Mouse (Mus musculus): ENCODE results near the gene Socs3.

The Socs3 gene

GRCm38 (mm10) chr11:117969945-117970872 lies at the start of gene Socs3:
TSS of gene Socs3 (minus strand) at chr11:117970047.
- peak; percentile 97 for DNase-seq (ENCODE audit: low spot score in 2 of 2)

GRCm38 (mm10) chr11:118018328-118018727 lies 48.5 kb upstream of the Socs3 start:
- no peak for DNase-seq (ENCODE audit: low spot score in 2 of 2)

- DNase-seq (ENCODE audit: low spot score in 2 of 2), result no peak
These were observed 45.7 kb upstream of the Socs3 start for GRCm38 (mm10) chr11:118015381-118016145.

- no peak for DNase-seq (ENCODE audit: low spot score in 2 of 2)
These were observed 44.6 kb upstream of the Socs3 start for GRCm38 (mm10) chr11:118014391-118014995.

GRCm38 (mm10) chr11:118013339-118013738 lies 43.5 kb upstream of the Socs3 start:
- no peak for DNase-seq (ENCODE audit: low spot score in 2 of 2)

- DNase-seq (ENCODE audit: low spot score in 2 of 2), result no peak
These were observed 42.7 kb upstream of the Socs3 start for GRCm38 (mm10) chr11:118012595-118012994.

GRCm38 (mm10) chr11:118009865-118010571 lies 40.2 kb upstream of the Socs3 start:
- DNase-seq (ENCODE audit: low spot score in 2 of 2), result no peak

GRCm38 (mm10) chr11:118008843-118009242 lies 39.0 kb upstream of the Socs3 start:
- DNase-seq (ENCODE audit: low spot score in 2 of 2), result no peak

- no peak for DNase-seq (ENCODE audit: low spot score in 2 of 2)
These were observed 38.4 kb upstream of the Socs3 start for GRCm38 (mm10) chr11:118008144-118008805.

- DNase-seq (ENCODE audit: low spot score in 2 of 2), result no peak
These were observed 37.8 kb upstream of the Socs3 start for GRCm38 (mm10) chr11:118007460-118008143.

GRCm38 (mm10) chr11:118004217-118004616 lies 34.4 kb upstream of the Socs3 start:
- no peak for DNase-seq (ENCODE audit: low spot score in 2 of 2)

- no peak for DNase-seq (ENCODE audit: low spot score in 2 of 2)
These were observed 33.9 kb upstream of the Socs3 start for GRCm38 (mm10) chr11:118003718-118004117.

GRCm38 (mm10) chr11:118003176-118003575 lies 33.3 kb upstream of the Socs3 start:
- DNase-seq (ENCODE audit: low spot score in 2 of 2), result no peak

- DNase-seq (ENCODE audit: low spot score in 2 of 2), result no peak
These were observed 30.8 kb upstream of the Socs3 start for GRCm38 (mm10) chr11:118000565-118001215.

GRCm38 (mm10) chr11:118000083-118000482 lies 30.2 kb upstream of the Socs3 start:
- no peak for DNase-seq (ENCODE audit: low spot score in 2 of 2)

- DNase-seq (ENCODE audit: low spot score in 2 of 2), result no peak
These were observed 29.6 kb upstream of the Socs3 start for GRCm38 (mm10) chr11:117999260-117999934.

GRCm38 (mm10) chr11:117998356-117998755 lies 28.5 kb upstream of the Socs3 start:
- DNase-seq (ENCODE audit: low spot score in 2 of 2), result no peak

GRCm38 (mm10) chr11:117997085-117997484 lies 27.2 kb upstream of the Socs3 start:
- DNase-seq (ENCODE audit: low spot score in 2 of 2), result no peak

GRCm38 (mm10) chr11:117996066-117996465 lies 26.2 kb upstream of the Socs3 start:
- DNase-seq (ENCODE audit: low spot score in 2 of 2), result no peak

All from right cerebral cortex, adult 2 months (tissue).